ENCODE assay signal across 9 mouse cellular contexts in genomic region chr3:130400716-130401559, GRCm38 (mm10).
DNase-seq lines count a peak whose midpoint lies in the region; ATAC-seq and TF ChIP-seq lines count a peak whose summit lies in the region.
"Had no signal": no experiment of that assay in that cellular context is flagged by ENCODE, and none has a peak within 500 bp of the region (broad histone marks: within the 10 kb centered on the region; RNA-seq: fewer than 3 reads in every experiment).

No protein-coding gene starts in this region.

- H3K9ac ChIP-seq in embryonic facial prominence, embryonic 14.5 days (ENCODE audit: low read depth, low read length), result no peak overlapping the region
- no peak overlapping the region for H3K9ac ChIP-seq in hindbrain, embryonic 11.5 days (ENCODE audit: low read depth, low read length)
- H3K9ac ChIP-seq: heart, embryonic 13.5 days had no signal

- 43% methylated on average over 13 of the region's 13 CpGs for WGBS in embryonic facial prominence, embryonic 14.5 days
- WGBS in hindbrain, embryonic 11.5 days, result 79% methylated on average over 13 of the region's 13 CpGs

- H3K4me1 ChIP-seq in embryonic facial prominence, embryonic 14.5 days (ENCODE audit: control insufficient read depth, insufficient read depth, low read length), result peaks cover 6% of the 10 kb centered on the region
- no peaks in the 10 kb centered on the region for H3K4me1 ChIP-seq in hindbrain, embryonic 11.5 days (replicated peaks; ENCODE audit: control insufficient read depth, insufficient read depth, low read length)
- H3K4me1 ChIP-seq: heart, embryonic 13.5 days had no signal

- peak; percentile 72 for ATAC-seq in embryonic facial prominence, embryonic 14.5 days (ENCODE audit: low read depth)
- peak; percentile 93 for ATAC-seq in megakaryocyte, adult 5-6 weeks (ENCODE audit: poor library complexity, severe bottlenecking)
- ATAC-seq in hindbrain, embryonic 11.5 days (ENCODE audit: low FRiP score), result no peak

- TF ChIP-seq CTCF in gastrocnemius, adult 2 months (IDR thresholded peaks at IDR 0.05), result no peak

- peak; percentile 22 for DNase-seq in gastrocnemius, adult 2 months
- DNase-seq in gastrocnemius, postnatal 4 days (ENCODE audit: low spot score in 2 of 2), result no peak
- peak; percentile 80 for DNase-seq in embryonic facial prominence, embryonic 14.5 days (ENCODE audit: low spot score)
- DNase-seq in layer of hippocampus, postnatal 36 days, result peak; percentile 41 to 42
- DNase-seq in hindbrain, embryonic 11.5 days (ENCODE audit: low spot score), result no peak
- no peak for DNase-seq in ovary, postnatal 10 days (ENCODE audit: low spot score)
- DNase-seq in thymus, postnatal 25 days, result no peak

- peak overlapping the region; percentile 29; the same call in 1 of the 2 replicates for H3K4me2 ChIP-seq in embryonic facial prominence, embryonic 14.5 days (ENCODE audit: low read depth, low read length)
- H3K4me2 ChIP-seq in hindbrain, embryonic 11.5 days (replicated peaks; ENCODE audit: low read depth, low read length), result no peak overlapping the region
- H3K4me2 ChIP-seq: heart, embryonic 13.5 days had no signal

- intact Hi-C loops in gastrocnemius, adult 2 months (cut with DNase I), result no loop called here

- H3K4me3 ChIP-seq in gastrocnemius, adult 2 months, result peak overlapping the region; percentile 48
- no peak overlapping the region for H3K4me3 ChIP-seq in embryonic facial prominence, embryonic 14.5 days (ENCODE audit: low read depth, low read length)
- H3K4me3 ChIP-seq in hindbrain, embryonic 11.5 days (ENCODE audit: low read depth, low read length), result no peak overlapping the region
- H3K4me3 ChIP-seq: heart, embryonic 13.5 days had no signal

- no peaks in the 10 kb centered on the region for H3K9me3 ChIP-seq in embryonic facial prominence, embryonic 14.5 days (ENCODE audit: control insufficient read depth, low read length)
- H3K9me3 ChIP-seq in hindbrain, embryonic 11.5 days (ENCODE audit: control insufficient read depth, low read length), result no peaks in the 10 kb centered on the region
- H3K9me3 ChIP-seq: heart, embryonic 13.5 days had no signal

- no peaks in the 10 kb centered on the region for H3K27me3 ChIP-seq in embryonic facial prominence, embryonic 14.5 days (replicated peaks; ENCODE audit: control insufficient read depth, insufficient read depth, low read length)
- no peaks in the 10 kb centered on the region for H3K27me3 ChIP-seq in hindbrain, embryonic 11.5 days (ENCODE audit: control insufficient read depth, insufficient read depth, low read length)

- no peak overlapping the region for H3K27ac ChIP-seq in gastrocnemius, adult 2 months
- 0 out of 2 replicates have a peak overlapping the region, but pooled peaks have one; percentile 15 for H3K27ac ChIP-seq in embryonic facial prominence, embryonic 14.5 days (replicated peaks; ENCODE audit: low read depth, low read length)
- no peak overlapping the region for H3K27ac ChIP-seq in hindbrain, embryonic 11.5 days (ENCODE audit: low read depth, low read length)
- H3K27ac ChIP-seq: heart, embryonic 13.5 days had no signal

- H3K36me3 ChIP-seq in embryonic facial prominence, embryonic 14.5 days (ENCODE audit: control insufficient read depth, insufficient read depth, low read length), result no peaks in the 10 kb centered on the region
- H3K36me3 ChIP-seq in hindbrain, embryonic 11.5 days (ENCODE audit: control insufficient read depth, insufficient read depth, low read length), result no peaks in the 10 kb centered on the region
- H3K36me3 ChIP-seq: heart, embryonic 13.5 days had no signal

Comparison
In these comparisons a context has a peak if more than half of its experiments do, and no peak if none do; other contexts are left out.
1. DNase-seq: peak in gastrocnemius, adult 2 months (single experiment), embryonic facial prominence, embryonic 14.5 days (single experiment) and layer of hippocampus, postnatal 36 days (2 of 2); none in gastrocnemius, postnatal 4 days (0 of 2), hindbrain, embryonic 11.5 days (single experiment), ovary, postnatal 10 days (single experiment) and thymus, postnatal 25 days (single experiment).